9 mouse cellular contexts compared by ENCODE assay signal in the genomic region with DNA sequence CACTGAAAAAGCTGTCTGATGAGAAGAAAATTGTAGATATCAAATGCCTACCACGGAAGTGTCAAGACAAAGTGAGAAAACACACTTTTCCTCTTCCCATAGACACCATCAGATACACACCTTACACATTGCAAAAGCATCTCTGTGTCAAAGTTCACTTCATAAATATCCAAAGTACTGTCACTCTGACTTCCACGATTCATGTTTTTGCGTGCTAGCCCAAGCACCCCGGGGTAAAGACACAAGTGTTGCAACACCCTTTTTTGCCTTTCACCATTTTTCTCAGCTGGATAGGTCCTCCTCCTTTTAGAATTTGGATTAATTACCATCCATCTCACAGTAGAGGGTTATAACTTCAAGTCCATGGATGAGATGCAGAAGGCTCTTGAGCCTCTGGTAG. TPM values are rescaled to one million over a fixed set of nuclear protein-coding genes. Genes with fewer than 3 reads are reported as not detected.
DNase-seq lines count a peak whose midpoint lies in the region; ATAC-seq and TF ChIP-seq lines count a peak whose summit lies in the region.
"Had no signal": no experiment of that assay in that cellular context is flagged by ENCODE, and none has a peak within 500 bp of the region (broad histone marks: within the 10 kb centered on the region; RNA-seq: fewer than 3 reads in every experiment).

No protein-coding gene starts in this region.

- no peak for DNase-seq in lung, postnatal 0 days (ENCODE audit: low spot score)
- no peak for DNase-seq in lung, postnatal 14 days
- no peak for DNase-seq in kidney, postnatal 25 days
- DNase-seq: adrenal gland, adult 8-10 months; gastrocnemius, postnatal 14 days had no signal

- H3K27ac ChIP-seq in lung, postnatal 0 days (ENCODE audit: low read length): no peak overlapping the region
- H3K27ac ChIP-seq in forebrain, embryonic 12.5 days: no peak overlapping the region
- H3K27ac ChIP-seq in limb, embryonic 15.5 days: no peak overlapping the region
- H3K27ac ChIP-seq in stomach, embryonic 16.5 days (ENCODE audit: low read length): no peak overlapping the region

- H3K4me2 ChIP-seq in lung, postnatal 0 days (replicated peaks; ENCODE audit: low read depth, low read length): peak overlapping the region; percentile 80
- H3K4me2 ChIP-seq in forebrain, embryonic 12.5 days: peak overlapping the region; percentile 96
- peak overlapping the region; percentile 77 for H3K4me2 ChIP-seq in limb, embryonic 15.5 days
- H3K4me2 ChIP-seq in stomach, embryonic 16.5 days (ENCODE audit: low read depth, low read length): peak overlapping the region; percentile 89

- peaks cover 7% of the 10 kb centered on the region for H3K4me1 ChIP-seq in lung, postnatal 0 days (ENCODE audit: insufficient read depth, low read depth, low read length)
- peaks cover 23% of the 10 kb centered on the region for H3K4me1 ChIP-seq in forebrain, embryonic 12.5 days
- H3K4me1 ChIP-seq in limb, embryonic 15.5 days: peaks cover 26% of the 10 kb centered on the region
- peaks cover 16% of the 10 kb centered on the region for H3K4me1 ChIP-seq in stomach, embryonic 16.5 days (ENCODE audit: control insufficient read depth, insufficient read depth, low read length)

- 74% methylated on average over 4 of the region's 4 CpGs for WGBS in lung, postnatal 0 days
- 92% methylated on average over 4 of the region's 4 CpGs for WGBS in forebrain, embryonic 12.5 days
- WGBS in limb, embryonic 15.5 days: 78% methylated on average over 4 of the region's 4 CpGs
- 82% methylated on average over 4 of the region's 4 CpGs for WGBS in stomach, embryonic 16.5 days

- no peak overlapping the region for H3K4me3 ChIP-seq in lung, postnatal 0 days (ENCODE audit: low read depth, low read length)
- H3K4me3 ChIP-seq in forebrain, embryonic 12.5 days (replicated peaks): peak overlapping the region; percentile 99; the same call in 1 of the 2 replicates
- H3K4me3 ChIP-seq in limb, embryonic 15.5 days: peak overlapping the region; percentile 99
- peak overlapping the region; percentile 92 for H3K4me3 ChIP-seq in stomach, embryonic 16.5 days (replicated peaks; ENCODE audit: low read length)

- ATAC-seq in lung, postnatal 0 days: no peak
- ATAC-seq in forebrain, embryonic 12.5 days (ENCODE audit: low FRiP score): no peak
- ATAC-seq in limb, embryonic 15.5 days (ENCODE audit: insufficient number of reproducible peaks, low FRiP score, low TSS enrichment, low read depth): no peak
- ATAC-seq in stomach, embryonic 16.5 days (ENCODE audit: insufficient read depth, low FRiP score): no peak
- ATAC-seq in granulocyte monocyte progenitor cell, adult 5-6 weeks (replicated peaks; ENCODE audit: poor library complexity, severe bottlenecking): no peak

- TF ChIP-seq CTCF in lung, postnatal 0 days (IDR thresholded peaks at IDR 0.05): no peak

- no peaks in the 10 kb centered on the region for H3K36me3 ChIP-seq in lung, postnatal 0 days (ENCODE audit: insufficient read depth, low read length)
- H3K36me3 ChIP-seq in forebrain, embryonic 12.5 days (replicated peaks): no peaks in the 10 kb centered on the region
- no peaks in the 10 kb centered on the region for H3K36me3 ChIP-seq in limb, embryonic 15.5 days
- H3K36me3 ChIP-seq in stomach, embryonic 16.5 days (ENCODE audit: control insufficient read depth, insufficient read depth, low read length): no peaks in the 10 kb centered on the region

- no peaks in the 10 kb centered on the region for H3K27me3 ChIP-seq in lung, postnatal 0 days (replicated peaks; ENCODE audit: insufficient read depth, low read length)
- H3K27me3 ChIP-seq in forebrain, embryonic 12.5 days: no peaks in the 10 kb centered on the region
- H3K27me3 ChIP-seq in limb, embryonic 15.5 days: no peaks in the 10 kb centered on the region
- no peaks in the 10 kb centered on the region for H3K27me3 ChIP-seq in stomach, embryonic 16.5 days (ENCODE audit: control insufficient read depth, insufficient read depth, low read length)

- 0 out of 2 replicates have a peak overlapping the region, but pooled peaks have one; percentile 86 for H3K9ac ChIP-seq in lung, postnatal 0 days (replicated peaks; ENCODE audit: low read depth)
- H3K9ac ChIP-seq in forebrain, embryonic 12.5 days: peak overlapping the region; percentile 96; the same call in 1 of the 2 replicates
- no peak overlapping the region for H3K9ac ChIP-seq in limb, embryonic 15.5 days
- peak overlapping the region; percentile 95; the same call in 1 of the 2 replicates for H3K9ac ChIP-seq in stomach, embryonic 16.5 days (ENCODE audit: low read length)

- H3K9me3 ChIP-seq in lung, postnatal 0 days (ENCODE audit: low read length): no peaks in the 10 kb centered on the region
- H3K9me3 ChIP-seq in forebrain, embryonic 12.5 days: no peaks in the 10 kb centered on the region
- H3K9me3 ChIP-seq in limb, embryonic 15.5 days: no peaks in the 10 kb centered on the region
- H3K9me3 ChIP-seq in stomach, embryonic 16.5 days (replicated peaks; ENCODE audit: control insufficient read depth, low read length): no peaks in the 10 kb centered on the region

- TF ChIP-seq EP300 in lung, postnatal 0 days (IDR thresholded peaks at IDR 0.05): no peak

RNA-seq across cellular contexts. Expression of gene Pdpk1, which starts 10.8 kb away (rescaled TPM):
- 26.4 and 32.3 TPM in 2 replicates for polyA plus RNA-seq in lung, postnatal 0 days (2015; fragmentation: Nextera tagmentation; extraction: Ambion mirVana)
- polyA plus RNA-seq in forebrain, embryonic 12.5 days (2016; fragmentation: Nextera tagmentation; extraction: Ambion mirVana): 51.1 and 59.2 TPM in 2 replicates
- 38.6 and 50.0 TPM in 2 replicates for polyA plus RNA-seq in limb, embryonic 15.5 days (2015; fragmentation: Nextera tagmentation; extraction: Ambion mirVana)
- 36.6 and 38.6 TPM in 2 replicates for polyA plus RNA-seq in stomach, embryonic 16.5 days (2015; fragmentation: Nextera tagmentation; extraction: Ambion mirVana)
- 32.4 and 33.0 TPM in 2 replicates for total RNA-seq in granulocyte monocyte progenitor cell, adult 5-6 weeks (2014; fragmentation: Nextera tagmentation)
- 34.7 and 39.4 TPM in 2 replicates for total RNA-seq in granulocyte monocyte progenitor cell, adult 5-6 weeks (2017)

RNA-seq across cellular contexts. Expression of gene Amdhd2, which starts 23.6 kb away (rescaled TPM):
- 44.1 and 44.2 TPM in 2 replicates for polyA plus RNA-seq in lung, postnatal 0 days (2015; fragmentation: Nextera tagmentation; extraction: Ambion mirVana)
- polyA plus RNA-seq in forebrain, embryonic 12.5 days (2016; fragmentation: Nextera tagmentation; extraction: Ambion mirVana): 31.1 and 32.6 TPM in 2 replicates
- polyA plus RNA-seq in limb, embryonic 15.5 days (2015; fragmentation: Nextera tagmentation; extraction: Ambion mirVana): 30.0 and 30.7 TPM in 2 replicates
- 26.1 and 27.0 TPM in 2 replicates for polyA plus RNA-seq in stomach, embryonic 16.5 days (2015; fragmentation: Nextera tagmentation; extraction: Ambion mirVana)
- 60.4 and 63.2 TPM in 2 replicates for total RNA-seq in granulocyte monocyte progenitor cell, adult 5-6 weeks (2014; fragmentation: Nextera tagmentation)
- total RNA-seq in granulocyte monocyte progenitor cell, adult 5-6 weeks (2017): 54.4 and 66.4 TPM in 2 replicates

RNA-seq across cellular contexts. Expression of gene Atp6v0c, which starts 29.5 kb away (rescaled TPM):
- polyA plus RNA-seq in lung, postnatal 0 days (2015; fragmentation: Nextera tagmentation; extraction: Ambion mirVana): 566 and 620 TPM in 2 replicates
- 461 and 463 TPM in 2 replicates for polyA plus RNA-seq in forebrain, embryonic 12.5 days (2016; fragmentation: Nextera tagmentation; extraction: Ambion mirVana)
- 488 and 521 TPM in 2 replicates for polyA plus RNA-seq in limb, embryonic 15.5 days (2015; fragmentation: Nextera tagmentation; extraction: Ambion mirVana)
- polyA plus RNA-seq in stomach, embryonic 16.5 days (2015; fragmentation: Nextera tagmentation; extraction: Ambion mirVana): 504 and 564 TPM in 2 replicates
- total RNA-seq in granulocyte monocyte progenitor cell, adult 5-6 weeks (2014; fragmentation: Nextera tagmentation): 422 and 477 TPM in 2 replicates
- total RNA-seq in granulocyte monocyte progenitor cell, adult 5-6 weeks (2017): 134 and 143 TPM in 2 replicates
